Mouse (Mus musculus) heart, postnatal 14 days (tissue): ENCODE data around the gene Atp6v1fnb. TPM values are rescaled to one million over a fixed set of nuclear protein-coding genes. Genes with fewer than 3 reads are reported as not detected.
A peak's percentile ranks its signal among the peaks of the same experiment; 100 is the strongest.

Experiments
- DNase-seq, 2 experiments: peaks; one replicate each; pipeline ENCODE4 v3.0.0; 2021 to 2022
- intact Hi-C: fragments of 180-260 bp; cut with DNase I; formaldehyde crosslinking; loops from one replicate; pipeline ENCODE4 v1.15.1; 2025
- long read RNA-seq, 2 experiments: library from polyadenylated mRNA; stranded (forward); transcript quantifications; one replicate each; pipeline ENCODE4 v2.0.0; 2021
- total RNA-seq, 2 experiments: library from RNA; stranded (reverse); gene quantifications; 2 replicates each; pipeline ENCODE4 v1.2.3; 2021

Gene Atp6v1fnb
- total RNA-seq = not detected
- long read RNA-seq, experiment 1 = 0 reads
- long read RNA-seq, experiment 2 = 0 reads

GRCm38 (mm10) chr6:29471137-29471536, at the start of gene Atp6v1fnb:
TSS of gene Atp6v1fnb (plus strand) at chr6:29471437.
- intact Hi-C loops = no loop called here
- no peak for DNase-seq

- DNase-seq = no peak
- intact Hi-C loops = no loop called here
Measured at GRCm38 (mm10) chr6:29425118-29425517, 46.1 kb upstream of the Atp6v1fnb start.

- no peak for DNase-seq
Measured at GRCm38 (mm10) chr6:29426331-29426730, 44.9 kb upstream of the Atp6v1fnb start.

GRCm38 (mm10) chr6:29428171-29428570, 43.1 kb upstream of the Atp6v1fnb start:
- no peak for DNase-seq

More at GRCm38 (mm10) chr6:29426331-29426730, 44.9 kb upstream of the Atp6v1fnb start:
- intact Hi-C loops = no loop called here

GRCm38 (mm10) chr6:29430681-29431420, 40.4 kb upstream of the Atp6v1fnb start:
- intact Hi-C loops = loop anchor here (2.0 to 5.0 kb wide), 2 partner anchors 34 to 84 kb away; partner anchors contain the start of genes Calu and Ccdc136
- peak in 1 of 2 experiments; percentile 22 for DNase-seq

More at GRCm38 (mm10) chr6:29428171-29428570, 43.1 kb upstream of the Atp6v1fnb start:
- intact Hi-C loops = no loop called here

GRCm38 (mm10) chr6:29431473-29431872, 39.8 kb upstream of the Atp6v1fnb start:
- intact Hi-C loops = loop anchor here (2.0 to 5.0 kb wide), 2 partner anchors 35 to 84 kb away; partner anchors contain the start of genes Calu and Ccdc136
- peak; percentile 38 to 60 for DNase-seq

GRCm38 (mm10) chr6:29432156-29432555, 39.1 kb upstream of the Atp6v1fnb start:
- peak; percentile 28 to 51 for DNase-seq
- intact Hi-C loops = loop anchor here (5.0 kb wide), 1 partner anchor 85 kb away; the partner anchor contains the start of gene Calu

- intact Hi-C loops = loop anchor here (5.0 kb wide), 1 partner anchor 85 kb away; the partner anchor contains the start of gene Calu
- no peak for DNase-seq
Measured at GRCm38 (mm10) chr6:29432676-29433037, 38.6 kb upstream of the Atp6v1fnb start.

- intact Hi-C loops = loop anchor here (5.0 kb wide), 1 partner anchor 86 kb away; the partner anchor contains the start of gene Calu
- peak; percentile 70 to 75 for DNase-seq
Measured at GRCm38 (mm10) chr6:29433038-29433803, 38.0 kb upstream of the Atp6v1fnb start, which contains the start of gene Flnc. TSS of gene Flnc (plus strand) at chr6:29433256.

- DNase-seq = peak; percentile 58 to 68
- intact Hi-C loops = loop anchor here (5.0 kb wide), 1 partner anchor 87 kb away; the partner anchor contains the start of gene Calu
Measured at GRCm38 (mm10) chr6:29433804-29434795, 37.1 kb upstream of the Atp6v1fnb start.

- DNase-seq = peak; percentile 73 to 77
- intact Hi-C loops = loop anchor here (5.0 kb wide), 1 partner anchor 88 kb away; the partner anchor contains the start of gene Calu
Measured at GRCm38 (mm10) chr6:29434911-29435691, 36.1 kb upstream of the Atp6v1fnb start.

- intact Hi-C loops = no loop called here
- DNase-seq = peak; percentile 50 to 62
Measured at GRCm38 (mm10) chr6:29435940-29436451, 35.2 kb upstream of the Atp6v1fnb start.

GRCm38 (mm10) chr6:29436461-29436934, 34.7 kb upstream of the Atp6v1fnb start:
- DNase-seq = peak; percentile 70 to 73
- intact Hi-C loops = no loop called here

- peak; percentile 36 to 49 for DNase-seq
- intact Hi-C loops = no loop called here
Measured at GRCm38 (mm10) chr6:29439251-29439650, 32.0 kb upstream of the Atp6v1fnb start.

- no peak for DNase-seq
- intact Hi-C loops = no loop called here
Measured at GRCm38 (mm10) chr6:29439789-29440188, 31.4 kb upstream of the Atp6v1fnb start.

- DNase-seq = peak; percentile 47 to 71
Measured at GRCm38 (mm10) chr6:29444773-29445172, 26.5 kb upstream of the Atp6v1fnb start.

GRCm38 (mm10) chr6:29445354-29445753, 25.9 kb upstream of the Atp6v1fnb start:
- intact Hi-C loops = no loop called here
- peak in 1 of 2 experiments; percentile 36 for DNase-seq

More at GRCm38 (mm10) chr6:29444773-29445172, 26.5 kb upstream of the Atp6v1fnb start:
- intact Hi-C loops = no loop called here

GRCm38 (mm10) chr6:29449858-29450257, 21.4 kb upstream of the Atp6v1fnb start:
- DNase-seq = no peak
- intact Hi-C loops = no loop called here
